Mouse (Mus musculus): Measurements from ENCODE around the gene Mrps36.
"Not testable (repeated sequence)": the region's sequence is repeated elsewhere in the genome, so short reads cannot be mapped to it uniquely, and the experiment has no call there.

Gene Mrps36

GRCm38 (mm10) chr13:100744036-100744744 lies at the start of gene Mrps36:
Gene Mrps36 (minus strand): TSS chr13:100744659.
- peak; percentile 94 to 97 for DNase-seq (ENCODE audit: low spot score in 2 of 2)

GRCm38 (mm10) chr13:100789083-100789482 lies 44.6 kb upstream of the Mrps36 start:
- DNase-seq (ENCODE audit: low spot score in 2 of 2) = no peak

- DNase-seq (ENCODE audit: low spot score in 2 of 2) = not testable (repeated sequence)
Observed at GRCm38 (mm10) chr13:100788057-100788456, 43.6 kb upstream of the Mrps36 start.

- no peak for DNase-seq (ENCODE audit: low spot score in 2 of 2)
Observed at GRCm38 (mm10) chr13:100787316-100788010, 43.0 kb upstream of the Mrps36 start.

GRCm38 (mm10) chr13:100786414-100786867 lies 42.0 kb upstream of the Mrps36 start, which contains the start of gene Ccnb1:
Gene Ccnb1 (minus strand): TSS chr13:100786570.
- DNase-seq (ENCODE audit: low spot score in 2 of 2) = peak; percentile 86 to 94

- DNase-seq (ENCODE audit: low spot score in 2 of 2) = peak; percentile 40 to 48
Observed at GRCm38 (mm10) chr13:100785806-100786413, 41.5 kb upstream of the Mrps36 start.

- peak in 1 of 2 experiments; percentile 42 for DNase-seq (ENCODE audit: low spot score in 2 of 2)
Observed at GRCm38 (mm10) chr13:100777491-100777890, 33.0 kb upstream of the Mrps36 start.

GRCm38 (mm10) chr13:100776710-100777109 lies 32.3 kb upstream of the Mrps36 start:
- no peak for DNase-seq (ENCODE audit: low spot score in 2 of 2)

- DNase-seq (ENCODE audit: low spot score in 2 of 2) = no peak
Observed at GRCm38 (mm10) chr13:100776056-100776419, 31.6 kb upstream of the Mrps36 start.

- peak; percentile 74 to 92 for DNase-seq (ENCODE audit: low spot score in 2 of 2)
Observed at GRCm38 (mm10) chr13:100775252-100776055, 31.0 kb upstream of the Mrps36 start, which contains the start of gene Cenph. Gene Cenph (minus strand): TSS chr13:100775899.

- no peak for DNase-seq (ENCODE audit: low spot score in 2 of 2)
Observed at GRCm38 (mm10) chr13:100774704-100775103, 30.2 kb upstream of the Mrps36 start.

- DNase-seq (ENCODE audit: low spot score in 2 of 2) = peak in 1 of 2 experiments; percentile 32
Observed at GRCm38 (mm10) chr13:100755329-100755728, 10.9 kb upstream of the Mrps36 start.

- DNase-seq (ENCODE audit: low spot score in 2 of 2) = no peak
Observed at GRCm38 (mm10) chr13:100754186-100754585, 9.7 kb upstream of the Mrps36 start.

- no peak for DNase-seq (ENCODE audit: low spot score in 2 of 2)
Observed at GRCm38 (mm10) chr13:100753011-100753410, 8.6 kb upstream of the Mrps36 start.

- no peak for DNase-seq (ENCODE audit: low spot score in 2 of 2)
Observed at GRCm38 (mm10) chr13:100752529-100752928, 8.1 kb upstream of the Mrps36 start.

GRCm38 (mm10) chr13:100751402-100751801 lies 6.9 kb upstream of the Mrps36 start:
- no peak for DNase-seq (ENCODE audit: low spot score in 2 of 2)

GRCm38 (mm10) chr13:100750799-100751198 lies 6.3 kb upstream of the Mrps36 start:
- no peak for DNase-seq (ENCODE audit: low spot score in 2 of 2)

GRCm38 (mm10) chr13:100748638-100749037 lies 4.2 kb upstream of the Mrps36 start:
- DNase-seq (ENCODE audit: low spot score in 2 of 2) = no peak

GRCm38 (mm10) chr13:100746090-100746489 lies 1.6 kb upstream of the Mrps36 start:
- DNase-seq (ENCODE audit: low spot score in 2 of 2) = no peak

- no peak for DNase-seq (ENCODE audit: low spot score in 2 of 2)
Observed at GRCm38 (mm10) chr13:100743346-100744035, 968 bp downstream of the Mrps36 start.

GRCm38 (mm10) chr13:100742831-100743230 lies 1.6 kb downstream of the Mrps36 start:
- peak in 1 of 2 experiments; percentile 19 for DNase-seq (ENCODE audit: low spot score in 2 of 2)
